Mouse (Mus musculus) G1E (cell line): ENCODE measurements around the gene Mapkapk3. TPM values are rescaled to one million over a fixed set of nuclear protein-coding genes. Genes with fewer than 3 reads are reported as not detected.

Experiments used
- ATAC-seq: 2 replicates; pipeline ENCODE4 v1.8.0; 2016; ENCODE audit warnings: mild to moderate bottlenecking; ENCODE audit not compliant: insufficient number of reproducible peaks, poor library complexity, low FRiP score, severe bottlenecking; ENCODE audit errors: extremely low read depth
- DNase-seq: peaks from one replicate; pipeline ENCODE4 v3.0.0; 2012; ENCODE audit warnings: low spot score
- H3K27me3 ChIP-seq: 2 replicates; pipeline ENCODE4 v1.6.1; 2012; ENCODE audit warnings: mild to moderate bottlenecking, low read length, inconsistent platforms; ENCODE audit not compliant: insufficient read depth
- H3K36me3 ChIP-seq: replicated peaks from 2 replicates; pipeline ENCODE3; 2012; ENCODE audit warnings: mild to moderate bottlenecking, inconsistent platforms
- H3K4me1 ChIP-seq: 2 replicates; pipeline ENCODE4 v1.6.1; 2012; ENCODE audit warnings: low read depth, low read length, inconsistent platforms, mixed read lengths; ENCODE audit not compliant: insufficient read depth
- H3K4me3 ChIP-seq: 2 replicates; pipeline ENCODE4 v1.5.1; 2012; ENCODE audit warnings: low read depth, mild to moderate bottlenecking, inconsistent platforms, low read length, moderate library complexity, mixed read lengths
- H3K9me3 ChIP-seq: replicated peaks from 2 replicates; pipeline ENCODE4 v1.6.1; 2012; ENCODE audit warnings: inconsistent platforms
- CTCF ChIP-seq: IDR thresholded peaks from 2 replicates; pipeline ENCODE4 v1.5.1; 2012; ENCODE audit warnings: low read depth, low read length, inconsistent platforms, mixed read lengths
- GATA1 ChIP-seq: IDR thresholded peaks from 2 replicates; pipeline ENCODE4 v1.6.1; 2012; ENCODE audit warnings: borderline replicate concordance, low read length, inconsistent platforms, mixed read lengths
- GATA2 ChIP-seq: IDR thresholded peaks from 2 replicates; pipeline ENCODE4 v1.6.1; 2012; ENCODE audit warnings: low read depth, low read length, inconsistent platforms, borderline replicate concordance
- POLR2AphosphoS5 ChIP-seq: IDR thresholded peaks from 2 replicates; pipeline ENCODE4 v1.6.1; 2012; ENCODE audit warnings: low read depth, low read length, inconsistent platforms; ENCODE audit not compliant: insufficient replicate concordance
- TAL1 ChIP-seq: conservative IDR thresholded peaks from 2 replicates; pipeline ENCODE4 v1.6.1; 2012; ENCODE audit warnings: low read depth, low read length, inconsistent platforms, mixed read lengths
- polyA plus RNA-seq: library from polyadenylated mRNA; stranded (reverse); fragments of >175 nt; gene quantifications from 2 replicates; pipeline ENCODE4 v1.2.3, GENCODE M21; 2012
- total RNA-seq, 2 experiments: library from RNA; stranded (forward) in 1 of 2; stranded (reverse) in 1 of 2; fragments of 200-1000 nt in 1 of 2; fragments of >200 nt in 1 of 2; fragmentation: Nextera tagmentation in 1 of 2; gene quantifications; 2 replicates each; pipeline ENCODE4 v1.2.3; 2014 to 2017

Mapkapk3 gene
- total and polyA plus RNA-seq, 3 experiments: 41.5 to 99.8 (median 60.1) TPM

GRCm38 (mm10) chr9:107245311-107245710 lies 44.4 kb downstream of the Mapkapk3 start:
- peaks cover 31% of the 10 kb centered on the region for H3K4me1 ChIP-seq
- TF ChIP-seq GATA1 (no peak), POLR2AphosphoS5 (no peak), TAL1 (no peak), GATA2 (no peak), CTCF (no peak)
- H3K4me3 ChIP-seq: no peak overlapping the region
- ATAC-seq (no peak), DNase-seq (no peak)
- no peaks in the 10 kb centered on the region for H3K36me3 ChIP-seq
- H3K9me3 ChIP-seq: no peaks in the 10 kb centered on the region
- H3K27me3 ChIP-seq: peaks cover 20% of the 10 kb centered on the region

DNA sequence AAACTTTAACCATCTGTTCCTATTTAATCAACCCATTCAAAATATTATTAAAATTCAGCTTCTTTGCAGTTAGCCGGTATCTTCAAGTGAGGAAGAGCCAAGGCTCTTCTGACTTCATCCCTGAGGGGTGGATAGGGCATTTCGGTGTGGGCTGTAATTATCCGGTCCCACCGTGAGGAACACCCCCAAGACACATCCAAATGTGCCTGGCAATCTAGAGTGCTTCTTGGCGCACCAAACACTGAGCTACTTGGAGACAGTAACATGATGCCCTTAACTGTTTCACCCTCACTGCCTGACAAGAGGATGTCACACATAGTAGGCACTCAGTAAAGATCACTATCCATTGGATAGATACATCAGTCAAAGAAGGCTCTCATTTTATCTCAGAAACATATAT lies 53.5 kb downstream of the Mapkapk3 start:
- no peak overlapping the region for H3K4me3 ChIP-seq
- ATAC-seq: no peak
- TF ChIP-seq GATA1 (no peak), GATA2 (no peak), POLR2AphosphoS5 (no peak), CTCF (no peak), TAL1 (no peak)

GRCm38 (mm10) chr9:107235261-107235660 lies 54.4 kb downstream of the Mapkapk3 start:
- no peak for TF ChIP-seq CTCF
- TF ChIP-seq GATA1: no peak
- TF ChIP-seq TAL1: no peak
- TF ChIP-seq POLR2AphosphoS5: no peak
- TF ChIP-seq GATA2: no peak
- no peaks in the 10 kb centered on the region for H3K4me1 ChIP-seq
- H3K36me3 ChIP-seq: no peaks in the 10 kb centered on the region
- no peak overlapping the region for H3K4me3 ChIP-seq
- H3K9me3 ChIP-seq: peaks cover 9% of the 10 kb centered on the region
- DNase-seq (no peak), ATAC-seq (no peak)
- H3K27me3 ChIP-seq: peaks cover 21% of the 10 kb centered on the region

More for the DNA sequence above, 53.5 kb downstream of the Mapkapk3 start:
- H3K9me3 ChIP-seq: peaks cover 9% of the 10 kb centered on the region
- H3K4me1 ChIP-seq: no peaks in the 10 kb centered on the region
- H3K36me3 ChIP-seq: no peaks in the 10 kb centered on the region
- H3K27me3 ChIP-seq: peaks cover 25% of the 10 kb centered on the region
- no peak for DNase-seq

- H3K4me3 ChIP-seq: no peak overlapping the region
- peaks cover 8% of the 10 kb centered on the region for H3K27me3 ChIP-seq
- no peak for DNase-seq
- ATAC-seq: no peak
- H3K9me3 ChIP-seq: peaks cover 9% of the 10 kb centered on the region
- H3K36me3 ChIP-seq: no peaks in the 10 kb centered on the region
- no peaks in the 10 kb centered on the region for H3K4me1 ChIP-seq
- no peak for TF ChIP-seq GATA2
- TF ChIP-seq CTCF: no peak
- TF ChIP-seq TAL1: no peak
- no peak for TF ChIP-seq GATA1
- no peak for TF ChIP-seq POLR2AphosphoS5
These were observed 57.5 kb downstream of the Mapkapk3 start for GRCm38 (mm10) chr9:107232140-107232539.

GRCm38 (mm10) chr9:107231539-107232139 lies 58.0 kb downstream of the Mapkapk3 start, which contains the start of gene Dock3:
Gene Dock3, minus strand, starts transcription at chr9:107231909.
- no peak for TF ChIP-seq CTCF
- TF ChIP-seq TAL1: no peak
- TF ChIP-seq POLR2AphosphoS5: no peak
- TF ChIP-seq GATA2: no peak
- no peak for TF ChIP-seq GATA1
- ATAC-seq (no peak), DNase-seq (no peak)
- H3K27me3 ChIP-seq: peaks cover 8% of the 10 kb centered on the region
- H3K4me3 ChIP-seq: no peak within 1 kb of the TSS
- H3K9me3 ChIP-seq: peaks cover 9% of the 10 kb centered on the region
- H3K36me3 ChIP-seq: no peaks in the 10 kb centered on the region
- H3K4me1 ChIP-seq: no peaks in the 10 kb centered on the region

GRCm38 (mm10) chr9:107230991-107231538 lies 58.6 kb downstream of the Mapkapk3 start:
- TF ChIP-seq CTCF (no peak), GATA1 (no peak), TAL1 (no peak), GATA2 (no peak), POLR2AphosphoS5 (no peak)

More at GRCm38 (mm10) chr9:107230991-107231538, 58.6 kb downstream of the Mapkapk3 start:
- no peaks in the 10 kb centered on the region for H3K36me3 ChIP-seq
- H3K9me3 ChIP-seq: peaks cover 9% of the 10 kb centered on the region
- H3K27me3 ChIP-seq: peaks cover 8% of the 10 kb centered on the region
- no peaks in the 10 kb centered on the region for H3K4me1 ChIP-seq
- DNase-seq (no peak), ATAC-seq (no peak)
- H3K4me3 ChIP-seq: no peak overlapping the region
